Mouse (Mus musculus) liver, embryonic 11.5 days (tissue): Measurements from ENCODE around the gene Hk1. TPM values are rescaled to one million over a fixed set of nuclear protein-coding genes. Genes with fewer than 3 reads are reported as not detected.

Experiments used
- ATAC-seq: fragments of 200-750 bp; cut with Nextera tagmentation; replicated peaks from 2 replicates; pipeline ENCODE4 v1.8.0; 2017; ENCODE audit warnings: moderate number of reproducible peaks, mild to moderate bottlenecking, moderate TSS enrichment, moderate library complexity; ENCODE audit not compliant: low FRiP score
- DNase-seq: peaks from one replicate; pipeline ENCODE4 v3.0.0-alpha.2; 2017; ENCODE audit warnings: low spot score
- H3K27ac ChIP-seq: fragments of 300-500 bp; sonication (generic); 2 replicates; pipeline ENCODE4 v1.5.1; 2014; ENCODE audit warnings: mild to moderate bottlenecking, low read depth, low read length, control low read depth
- H3K27me3 ChIP-seq: fragments of 300-500 bp; sonication (generic); replicated peaks from 2 replicates; pipeline ENCODE4 v1.6.1; 2014; ENCODE audit warnings: low read length, mixed read lengths; ENCODE audit not compliant: control insufficient read depth, insufficient read depth
- H3K36me3 ChIP-seq: fragments of 300-500 bp; sonication (generic); 2 replicates; pipeline ENCODE4 v1.6.1; 2014; ENCODE audit warnings: mild to moderate bottlenecking, low read length, moderate library complexity, mixed read lengths; ENCODE audit not compliant: control insufficient read depth, insufficient read depth
- H3K4me1 ChIP-seq: fragments of 300-500 bp; sonication (generic); replicated peaks from 2 replicates; pipeline ENCODE4 v1.6.1; 2014; ENCODE audit warnings: low read length, mixed read lengths; ENCODE audit not compliant: control insufficient read depth, insufficient read depth
- H3K4me2 ChIP-seq: fragments of 300-500 bp; sonication (generic); 2 replicates; pipeline ENCODE4 v1.6.1; 2014; ENCODE audit warnings: mild to moderate bottlenecking, control low read depth, moderate library complexity
- H3K4me3 ChIP-seq: fragments of 300-500 bp; sonication (generic); 2 replicates; pipeline ENCODE4 v1.5.1; 2014; ENCODE audit warnings: low read depth, low read length, control low read depth
- H3K9ac ChIP-seq: fragments of 300-500 bp; sonication (generic); 2 replicates; pipeline ENCODE4 v1.6.1; 2014; ENCODE audit warnings: low read depth, low read length, control low read depth
- H3K9me3 ChIP-seq: fragments of 300-500 bp; sonication (generic); 2 replicates; pipeline ENCODE4 v1.6.1; 2016; ENCODE audit warnings: low read length, inconsistent platforms, mixed read lengths; ENCODE audit not compliant: control insufficient read depth
- WGBS: fragments of 180-500 bp; shearing (Covaris S2); extraction: QIAGEN DNeasy Blood & Tissue Kit; methylation state at CpG from one replicate; pipeline ENCODE4 v1.1.7; 2014; 5-methylcytosine and 5-hydroxymethylcytosine counted together
- polyA plus RNA-seq: library from polyadenylated mRNA; unstranded; fragments of >200 nt; fragmentation: Nextera tagmentation; extraction: Ambion mirVana; gene quantifications from 2 replicates; pipeline ENCODE4 v1.2.1, GENCODE M21; 2014

Gene Hk1
- polyA plus RNA-seq, 1 experiment from 2014 or later: 123 TPM

DNA sequence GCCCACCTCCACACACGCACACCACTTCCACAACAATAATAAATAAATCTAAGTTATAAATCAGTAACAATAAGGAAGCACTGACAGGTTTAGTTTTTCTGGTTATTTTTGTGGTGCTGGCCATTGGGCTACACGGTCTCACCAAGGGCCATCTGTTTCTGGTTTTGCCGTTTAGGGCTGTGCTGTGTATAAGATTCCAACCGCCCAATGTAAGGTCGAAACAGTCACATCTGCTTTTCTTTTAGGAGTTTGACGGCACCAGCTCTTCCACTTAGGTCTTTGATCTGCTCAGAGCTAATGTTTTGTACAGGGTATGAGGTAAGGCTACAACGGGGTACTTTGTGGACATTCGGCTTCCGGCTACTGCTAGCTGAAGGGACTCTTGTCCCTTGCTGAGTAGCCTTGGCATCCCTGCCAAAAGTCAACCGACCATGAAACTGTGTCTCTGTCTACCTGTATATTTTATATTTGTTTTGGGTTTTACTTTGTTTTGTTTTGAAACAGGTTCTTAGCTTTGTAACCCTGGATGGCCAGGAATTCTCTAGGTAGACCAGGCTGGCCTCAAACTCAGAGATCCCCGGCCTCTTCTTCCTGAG is 70.7 kb downstream of the Hk1 start:
- Histone ChIP-seq H3K36me3 (peaks cover 35% of the 10 kb centered on the region), H3K27me3 (no peaks in the 10 kb centered on the region), H3K4me2 (no peak overlapping the region), H3K9ac (no peak overlapping the region), H3K4me3 (no peak overlapping the region), H3K4me1 (peaks cover 13% of the 10 kb centered on the region), H3K9me3 (no peaks in the 10 kb centered on the region), H3K27ac (no peak overlapping the region)
- ATAC-seq: no peak
- 87% methylated on average over 11 of the region's 11 CpGs for WGBS
- no peak for DNase-seq

- DNase-seq: no peak
- Histone ChIP-seq H3K4me3 (no peak overlapping the region), H3K27me3 (no peaks in the 10 kb centered on the region), H3K36me3 (peaks cover 41% of the 10 kb centered on the region), H3K9ac (no peak overlapping the region), H3K9me3 (no peaks in the 10 kb centered on the region), H3K27ac (no peak overlapping the region), H3K4me2 (no peak overlapping the region), H3K4me1 (peaks cover 2% of the 10 kb centered on the region; the same call in 1 of the 2 replicates)
- 31% methylated on average over 3 of the region's 3 CpGs for WGBS
- no peak for ATAC-seq
These were observed 73.2 kb downstream of the Hk1 start for GRCm38 (mm10) chr10:62306483-62306882.

GRCm38 (mm10) chr10:62305090-62305489 is 74.6 kb downstream of the Hk1 start:
- no peak overlapping the region for H3K27ac ChIP-seq
- no peak for ATAC-seq
- peaks cover 36% of the 10 kb centered on the region for H3K36me3 ChIP-seq

GRCm38 (mm10) chr10:62300006-62300827 is 79.5 kb downstream of the Hk1 start:
- ATAC-seq: no peak
- Histone ChIP-seq H3K4me3 (no peak overlapping the region), H3K27ac (no peak overlapping the region), H3K27me3 (no peaks in the 10 kb centered on the region), H3K9me3 (no peaks in the 10 kb centered on the region), H3K4me2 (no peak overlapping the region), H3K36me3 (peaks cover 40% of the 10 kb centered on the region), H3K9ac (no peak overlapping the region), H3K4me1 (no peaks in the 10 kb centered on the region)
- 85% methylated on average over 23 of the region's 23 CpGs for WGBS
- DNase-seq: no peak

More at GRCm38 (mm10) chr10:62305090-62305489, 74.6 kb downstream of the Hk1 start:
- H3K4me1 ChIP-seq: no peaks in the 10 kb centered on the region
- no peak overlapping the region for H3K4me3 ChIP-seq
- no peaks in the 10 kb centered on the region for H3K9me3 ChIP-seq
- H3K4me2 ChIP-seq: no peak overlapping the region
- no peak overlapping the region for H3K9ac ChIP-seq
- H3K27me3 ChIP-seq: no peaks in the 10 kb centered on the region
- DNase-seq: no peak
- WGBS: 85% methylated on average over 6 of the region's 6 CpGs

DNA sequence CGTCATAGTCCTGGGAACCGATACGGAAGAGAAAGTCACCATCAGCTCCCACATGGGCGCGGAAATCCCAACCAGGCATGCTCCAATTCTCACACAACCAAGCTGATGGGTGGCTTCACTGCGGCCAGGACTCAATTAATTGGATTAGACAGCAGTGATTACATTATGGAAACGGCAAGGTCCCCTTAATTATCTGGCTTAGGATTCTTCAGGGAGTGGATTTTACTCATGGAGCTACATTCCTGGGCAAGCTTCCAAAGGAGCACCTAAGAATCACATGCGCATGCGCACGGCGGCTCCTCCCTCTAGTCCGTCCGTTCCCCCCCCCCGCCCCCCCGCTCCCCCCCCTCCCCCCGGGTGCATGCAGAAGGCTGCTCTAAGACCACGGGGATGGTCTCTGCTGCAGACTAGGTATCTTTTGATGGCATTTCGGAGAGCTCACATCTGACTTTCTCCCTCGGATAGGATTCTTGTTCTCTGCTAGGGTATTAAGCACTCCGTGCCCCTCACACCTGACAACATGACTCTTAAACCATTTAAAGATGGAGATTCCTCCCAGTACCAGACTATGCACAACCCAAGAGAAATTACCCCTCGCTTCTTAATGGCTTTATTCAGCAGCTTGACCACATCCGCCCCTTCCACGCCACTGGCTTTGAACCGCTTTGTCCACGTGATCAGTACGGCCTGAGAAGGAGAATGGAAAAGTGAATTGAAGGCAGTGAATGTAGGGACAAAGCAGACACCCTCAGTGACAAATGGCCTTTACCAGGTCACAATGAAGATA is 83.4 kb downstream of the Hk1 start:
- Histone ChIP-seq H3K9me3 (no peaks in the 10 kb centered on the region), H3K36me3 (peaks cover 47% of the 10 kb centered on the region), H3K4me3 (no peak overlapping the region), H3K27me3 (no peaks in the 10 kb centered on the region), H3K9ac (no peak overlapping the region), H3K4me1 (no peaks in the 10 kb centered on the region), H3K27ac (no peak overlapping the region), H3K4me2 (no peak overlapping the region)
- ATAC-seq (no peak), DNase-seq (no peak)
- WGBS: 85% methylated on average over 22 of the region's 26 CpGs

- Histone ChIP-seq H3K9me3 (no peaks in the 10 kb centered on the region), H3K4me1 (no peaks in the 10 kb centered on the region), H3K36me3 (peaks cover 57% of the 10 kb centered on the region), H3K4me2 (no peak overlapping the region), H3K4me3 (no peak overlapping the region), H3K9ac (no peak overlapping the region), H3K27ac (no peak overlapping the region), H3K27me3 (no peaks in the 10 kb centered on the region)
- ATAC-seq (no peak), DNase-seq (no peak)
- WGBS: 85% methylated on average over 4 of the region's 4 CpGs
These were observed 85.6 kb downstream of the Hk1 start for GRCm38 (mm10) chr10:62294112-62294511.

- H3K9ac ChIP-seq: no peak overlapping the region
- ATAC-seq: no peak
- WGBS: 70% methylated on average over 6 of the region's 6 CpGs
- no peak overlapping the region for H3K4me2 ChIP-seq
- H3K36me3 ChIP-seq: peaks cover 46% of the 10 kb centered on the region
- DNase-seq: no peak
- no peak overlapping the region for H3K4me3 ChIP-seq
- no peak overlapping the region for H3K27ac ChIP-seq
- H3K4me1 ChIP-seq: peaks cover 3% of the 10 kb centered on the region; the same call in 1 of the 2 replicates
- no peaks in the 10 kb centered on the region for H3K27me3 ChIP-seq
- no peaks in the 10 kb centered on the region for H3K9me3 ChIP-seq
These were observed 92.1 kb downstream of the Hk1 start for GRCm38 (mm10) chr10:62287460-62288124.

DNA sequence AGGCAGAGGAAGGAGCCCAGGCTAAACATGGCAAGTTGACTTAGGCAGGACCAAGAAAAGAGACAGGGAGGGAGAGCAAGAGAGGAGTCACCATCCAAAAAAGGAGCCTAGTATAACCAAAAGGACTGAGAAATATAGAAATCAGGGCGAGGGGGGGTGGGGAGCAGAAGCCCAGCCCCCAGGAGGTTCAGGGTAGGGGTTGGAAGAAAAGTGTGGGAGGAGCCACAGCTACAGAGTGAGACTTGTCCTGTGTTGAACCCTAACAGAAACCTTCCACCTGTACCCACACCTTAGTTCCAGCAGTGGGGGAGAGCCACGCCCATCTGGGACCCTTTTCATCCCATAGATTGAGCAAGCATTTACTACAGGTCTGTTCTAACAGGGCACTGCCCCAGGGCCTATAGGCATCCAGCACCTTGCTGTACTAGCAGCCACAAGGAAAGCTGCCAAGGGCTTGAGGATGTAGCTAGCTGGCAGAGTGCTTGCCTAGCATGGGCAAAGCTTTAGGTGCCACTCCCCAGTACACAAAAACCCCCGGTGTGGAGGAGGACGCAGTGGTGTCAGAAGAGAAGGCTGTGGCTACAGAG is 96.4 kb downstream of the Hk1 start:
- DNase-seq (no peak), ATAC-seq (no peak)
- no peak overlapping the region for H3K4me2 ChIP-seq
- no peaks in the 10 kb centered on the region for H3K9me3 ChIP-seq
- 88% methylated on average over 4 of the region's 4 CpGs for WGBS
- H3K27ac ChIP-seq: no peak overlapping the region; the same call in 1 of the 2 replicates
- peaks cover 3% of the 10 kb centered on the region; the same call in 1 of the 2 replicates for H3K4me1 ChIP-seq
- H3K36me3 ChIP-seq: peaks cover 58% of the 10 kb centered on the region
- no peak overlapping the region for H3K9ac ChIP-seq
- H3K27me3 ChIP-seq: no peaks in the 10 kb centered on the region
- H3K4me3 ChIP-seq: no peak overlapping the region
